Mouse (Mus musculus): ENCODE data around the gene Unc50.

- no peak for TF ChIP-seq CTCF (IDR thresholded peaks at IDR 0.05; ENCODE audit: control insufficient read depth, insufficient read depth, low read length)
- no peak for TF ChIP-seq POLR2A (IDR thresholded peaks at IDR 0.05; ENCODE audit: borderline replicate concordance, control insufficient read depth, low read depth, low read length)
Measured at GRCm38 (mm10) chr1:37384304-37384703, 45.6 kb upstream of the Unc50 start.

Measured in bone marrow, adult 2 months (tissue).